Mouse (Mus musculus): ENCODE results near the gene Pi4kb. TPM values are rescaled to one million over a fixed set of nuclear protein-coding genes. Genes with fewer than 3 reads are reported as not detected.

The Pi4kb gene
- total RNA-seq, 2 experiments from 2014 or later, result 52.3 to 54.4 TPM

- peak; percentile 91 to 97 for DNase-seq (ENCODE audit: low spot score in 2 of 2)
Observed at GRCm38 (mm10) chr3:94953764-94954616, 20.5 kb upstream of the Pi4kb start, which contains the start of gene Rfx5. Gene Rfx5, plus strand, starts transcription at chr3:94954075.

GRCm38 (mm10) chr3:94958295-94958694 lies 16.2 kb upstream of the Pi4kb start:
- DNase-seq (ENCODE audit: low spot score in 2 of 2), result no peak

- DNase-seq (ENCODE audit: low spot score in 2 of 2), result no peak
Observed at GRCm38 (mm10) chr3:94959871-94960270, 14.7 kb upstream of the Pi4kb start.

- no peak for DNase-seq (ENCODE audit: low spot score in 2 of 2)
Observed at GRCm38 (mm10) chr3:94960322-94960721, 14.2 kb upstream of the Pi4kb start.

- DNase-seq (ENCODE audit: low spot score in 2 of 2), result no peak
Observed at GRCm38 (mm10) chr3:94964989-94965388, 9.5 kb upstream of the Pi4kb start.

GRCm38 (mm10) chr3:94965878-94966277 lies 8.7 kb upstream of the Pi4kb start:
- no peak for DNase-seq (ENCODE audit: low spot score in 2 of 2)

GRCm38 (mm10) chr3:94972552-94972951 lies 2.0 kb upstream of the Pi4kb start:
- no peak for DNase-seq (ENCODE audit: low spot score in 2 of 2)

GRCm38 (mm10) chr3:94973620-94974019 lies 911 bp upstream of the Pi4kb start:
- no peak for DNase-seq (ENCODE audit: low spot score in 2 of 2)

GRCm38 (mm10) chr3:94974026-94974527 lies 454 bp upstream of the Pi4kb start:
- DNase-seq (ENCODE audit: low spot score in 2 of 2), result no peak

GRCm38 (mm10) chr3:94984312-94984711 lies 9.8 kb downstream of the Pi4kb start:
- DNase-seq (ENCODE audit: low spot score in 2 of 2), result no peak

- DNase-seq (ENCODE audit: low spot score in 2 of 2), result no peak
Observed at GRCm38 (mm10) chr3:94985513-94985912, 11.0 kb downstream of the Pi4kb start.

- no peak for DNase-seq (ENCODE audit: low spot score in 2 of 2)
Observed at GRCm38 (mm10) chr3:94987578-94987977, 13.0 kb downstream of the Pi4kb start.

- no peak for DNase-seq (ENCODE audit: low spot score in 2 of 2)
Observed at GRCm38 (mm10) chr3:94989159-94989761, 14.7 kb downstream of the Pi4kb start.

GRCm38 (mm10) chr3:94996946-94997345 lies 22.4 kb downstream of the Pi4kb start:
- DNase-seq (ENCODE audit: low spot score in 2 of 2), result peak; percentile 77 to 87

GRCm38 (mm10) chr3:95002569-95002968 lies 28.0 kb downstream of the Pi4kb start:
- no peak for DNase-seq (ENCODE audit: low spot score in 2 of 2)

- no peak for DNase-seq (ENCODE audit: low spot score in 2 of 2)
Observed at GRCm38 (mm10) chr3:95003273-95003672, 28.7 kb downstream of the Pi4kb start.

- DNase-seq (ENCODE audit: low spot score in 2 of 2), result no peak
Observed at GRCm38 (mm10) chr3:95005651-95006050, 31.1 kb downstream of the Pi4kb start.

- DNase-seq (ENCODE audit: low spot score in 2 of 2), result no peak
Observed at GRCm38 (mm10) chr3:95007706-95008105, 33.2 kb downstream of the Pi4kb start.

GRCm38 (mm10) chr3:95010396-95010795 lies 35.9 kb downstream of the Pi4kb start:
- no peak for DNase-seq (ENCODE audit: low spot score in 2 of 2)

- DNase-seq (ENCODE audit: low spot score in 2 of 2), result no peak
Observed at GRCm38 (mm10) chr3:95012982-95013381, 38.5 kb downstream of the Pi4kb start.

GRCm38 (mm10) chr3:95013699-95014427 lies 39.3 kb downstream of the Pi4kb start:
- DNase-seq (ENCODE audit: low spot score in 2 of 2), result no peak

Data from layer of hippocampus, postnatal 14 days (tissue).